ENCODE assay signal across 8 mouse cellular contexts in the genomic region with DNA sequence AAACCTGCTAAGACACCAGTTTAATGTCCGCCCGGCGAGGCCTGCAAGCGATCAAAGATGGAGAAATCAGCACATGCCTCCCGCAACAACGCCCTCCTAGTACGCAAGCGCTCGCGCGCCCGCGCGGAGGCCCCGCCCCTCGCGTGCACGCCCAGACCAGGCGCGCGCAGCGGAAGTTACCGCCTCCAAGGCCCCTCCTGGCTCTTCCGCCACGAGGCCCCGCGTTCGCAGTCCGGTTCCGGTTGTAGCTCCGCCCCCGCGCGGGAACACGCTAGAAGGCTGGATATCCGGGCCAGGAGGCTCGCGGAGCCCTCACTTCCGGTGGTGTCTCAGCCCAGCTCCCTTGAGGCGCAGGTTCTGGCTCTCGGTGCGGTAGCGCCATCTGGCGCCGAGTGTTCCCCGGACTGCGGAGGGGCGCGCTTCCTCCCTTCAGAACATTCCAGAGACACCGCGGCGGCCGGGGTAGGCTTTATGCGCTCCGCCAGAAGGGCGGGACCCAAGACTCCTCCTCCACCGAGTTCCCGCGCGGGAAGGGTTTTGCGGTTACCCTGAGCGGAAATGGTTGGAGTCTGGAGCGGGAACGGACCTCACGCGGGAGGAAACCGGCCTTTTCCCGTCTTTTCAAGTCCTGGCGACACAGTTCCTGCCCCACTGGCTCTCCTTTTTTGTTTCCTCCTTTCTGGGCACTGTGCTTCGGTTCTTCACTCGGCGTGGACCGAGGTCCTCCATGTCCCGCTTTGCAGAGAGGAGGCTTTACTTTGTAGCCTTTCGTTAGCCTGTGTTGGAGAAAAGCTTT. TPM values are rescaled to one million over a fixed set of nuclear protein-coding genes. Genes with fewer than 3 reads are reported as not detected.
DNase-seq lines count a peak whose midpoint lies in the region; ATAC-seq and TF ChIP-seq lines count a peak whose summit lies in the region.

No protein-coding gene starts in this region.

- WGBS in forebrain, embryonic 12.5 days: under 1% methylated on average over 73 of the region's 75 CpGs
- under 1% methylated on average over 75 of the region's 75 CpGs for WGBS in large intestine, adult 2 months
- WGBS in liver, postnatal 0 days (ENCODE audit: insufficient replicate concordance): under 1% methylated on average over 75 of the region's 75 CpGs
- WGBS in neural tube, embryonic 14.5 days: under 1% methylated on average over 75 of the region's 75 CpGs

- H3K27me3 ChIP-seq in E14TG2a.4 (ENCODE audit: insufficient read depth, low read length): no peaks in the 10 kb centered on the region
- no peaks in the 10 kb centered on the region for H3K27me3 ChIP-seq in forebrain, embryonic 12.5 days
- no peaks in the 10 kb centered on the region for H3K27me3 ChIP-seq in liver, postnatal 0 days (ENCODE audit: insufficient read depth, low read length)
- H3K27me3 ChIP-seq in neural tube, embryonic 14.5 days (ENCODE audit: control insufficient read depth, insufficient read depth, low read length): no peaks in the 10 kb centered on the region

- peak; percentile 99 for ATAC-seq in forebrain, embryonic 12.5 days (ENCODE audit: low FRiP score)
- peak; percentile 97 for ATAC-seq in liver, postnatal 0 days
- ATAC-seq in neural tube, embryonic 14.5 days (ENCODE audit: low read depth): peak; percentile 99

- intact Hi-C loops in heart, postnatal 10 days (cut with DNase I): loop anchor here (1.0 to 10.0 kb wide), 6 partner anchors 121 to 696 kb away; partner anchors contain the start of gene Pds5b

- no peaks in the 10 kb centered on the region for H3K9me3 ChIP-seq in E14TG2a.4 (ENCODE audit: low read length)
- no peaks in the 10 kb centered on the region for H3K9me3 ChIP-seq in forebrain, embryonic 12.5 days
- no peaks in the 10 kb centered on the region for H3K9me3 ChIP-seq in liver, postnatal 0 days (ENCODE audit: low read length)
- H3K9me3 ChIP-seq in neural tube, embryonic 14.5 days (ENCODE audit: control insufficient read depth, low read length): no peaks in the 10 kb centered on the region

- TF ChIP-seq CTCF in E14TG2a.4 (conservative IDR thresholded peaks at IDR 0.05; ENCODE audit: low read length): peak; percentile 18; the same call in 1 of the 2 replicates
- TF ChIP-seq CTCF in liver, postnatal 0 days (IDR thresholded peaks at IDR 0.05; ENCODE audit: low read depth): peak; percentile 95

- H3K27ac ChIP-seq in forebrain, embryonic 12.5 days: peak overlapping the region; percentile 96
- H3K27ac ChIP-seq in liver, postnatal 0 days (ENCODE audit: low read depth): peak overlapping the region; percentile 94
- H3K27ac ChIP-seq in neural tube, embryonic 14.5 days (ENCODE audit: low read depth, low read length): peak overlapping the region; percentile 97

- H3K9ac ChIP-seq in forebrain, embryonic 12.5 days: peak overlapping the region; percentile 70
- H3K9ac ChIP-seq in liver, postnatal 0 days (replicated peaks): peak overlapping the region; percentile 66
- peak overlapping the region; percentile 72 for H3K9ac ChIP-seq in neural tube, embryonic 14.5 days (replicated peaks; ENCODE audit: low read depth, low read length)

- H3K4me2 ChIP-seq in forebrain, embryonic 12.5 days: peak overlapping the region; percentile 65
- peak overlapping the region; percentile 71 for H3K4me2 ChIP-seq in liver, postnatal 0 days (ENCODE audit: low read depth, low read length)
- H3K4me2 ChIP-seq in neural tube, embryonic 14.5 days (ENCODE audit: low read depth, low read length): peak overlapping the region; percentile 66

- peaks cover 21% of the 10 kb centered on the region for H3K4me1 ChIP-seq in E14TG2a.4 (replicated peaks; ENCODE audit: low read depth, low read length)
- H3K4me1 ChIP-seq in forebrain, embryonic 12.5 days: peaks cover 11% of the 10 kb centered on the region
- H3K4me1 ChIP-seq in liver, postnatal 0 days (ENCODE audit: insufficient read depth): peaks cover 5% of the 10 kb centered on the region; the same call in 1 of the 2 replicates
- H3K4me1 ChIP-seq in neural tube, embryonic 14.5 days (ENCODE audit: control insufficient read depth, insufficient read depth, low read length): peaks cover 12% of the 10 kb centered on the region; the same call in 1 of the 2 replicates

- no peaks in the 10 kb centered on the region for H3K36me3 ChIP-seq in E14TG2a.4 (ENCODE audit: insufficient read depth, low read length)
- no peaks in the 10 kb centered on the region for H3K36me3 ChIP-seq in forebrain, embryonic 12.5 days (replicated peaks)
- no peaks in the 10 kb centered on the region for H3K36me3 ChIP-seq in liver, postnatal 0 days (replicated peaks; ENCODE audit: insufficient read depth, low read length)
- H3K36me3 ChIP-seq in neural tube, embryonic 14.5 days (ENCODE audit: control insufficient read depth, insufficient read depth, low read length): no peaks in the 10 kb centered on the region

- H3K4me3 ChIP-seq in E14TG2a.4 (replicated peaks; ENCODE audit: low read length): peak overlapping the region; percentile 87
- peak overlapping the region; percentile 48 for H3K4me3 ChIP-seq in forebrain, embryonic 12.5 days (replicated peaks)
- peak overlapping the region; percentile 55 for H3K4me3 ChIP-seq in liver, postnatal 0 days (ENCODE audit: low read depth, low read length)
- H3K4me3 ChIP-seq in neural tube, embryonic 14.5 days (ENCODE audit: low read depth, low read length): peak overlapping the region; percentile 40

- DNase-seq in c-Kit-positive CD71-positive TER-119-positive erythroid progenitor cells, embryonic 14.5 days (ENCODE audit: low spot score): peak; percentile 98
- peak; percentile 100 for DNase-seq in heart, postnatal 10 days
- peak; percentile 97 for DNase-seq in large intestine, adult 2 months (ENCODE audit: low read depth, low spot score)
- peak; percentile 100 for DNase-seq in liver, postnatal 0 days
- peak; percentile 99 for DNase-seq in testis, postnatal 10 days (ENCODE audit: low spot score)

- peak; percentile 62; the same call in 1 of the 2 replicates for TF ChIP-seq EP300 in liver, postnatal 0 days (IDR thresholded peaks at IDR 0.05; ENCODE audit: low read depth)

RNA-seq across cellular contexts. Expression of gene Gm42906, which starts 59.4 kb away (rescaled TPM):
- not detected in 2 replicates for polyA plus RNA-seq in forebrain, embryonic 12.5 days (2016; fragmentation: Nextera tagmentation; extraction: Ambion mirVana)
- total RNA-seq in heart, postnatal 10 days (2021): 1 to 10 TPM in 1 of 2 experiments, not detected in 1; 1.6 TPM
- polyA plus RNA-seq in large intestine, adult 2 months (2012; rRNA removed): not detected in 2 replicates
- not detected in 2 replicates for polyA plus RNA-seq in liver, postnatal 0 days (2015; fragmentation: Nextera tagmentation; extraction: Ambion mirVana)
- polyA plus RNA-seq in neural tube, embryonic 14.5 days (2014; fragmentation: Nextera tagmentation; extraction: Ambion mirVana): not detected in 2 replicates

Comparison
In these comparisons a context has a peak if more than half of its experiments do, and no peak if none do; other contexts are left out.
1. Peak in every context shown above with its lines: DNase-seq, ATAC-seq, H3K4me3 ChIP-seq and H3K27ac ChIP-seq.